18 mouse cellular contexts compared by ENCODE assay signal in the genomic region with DNA sequence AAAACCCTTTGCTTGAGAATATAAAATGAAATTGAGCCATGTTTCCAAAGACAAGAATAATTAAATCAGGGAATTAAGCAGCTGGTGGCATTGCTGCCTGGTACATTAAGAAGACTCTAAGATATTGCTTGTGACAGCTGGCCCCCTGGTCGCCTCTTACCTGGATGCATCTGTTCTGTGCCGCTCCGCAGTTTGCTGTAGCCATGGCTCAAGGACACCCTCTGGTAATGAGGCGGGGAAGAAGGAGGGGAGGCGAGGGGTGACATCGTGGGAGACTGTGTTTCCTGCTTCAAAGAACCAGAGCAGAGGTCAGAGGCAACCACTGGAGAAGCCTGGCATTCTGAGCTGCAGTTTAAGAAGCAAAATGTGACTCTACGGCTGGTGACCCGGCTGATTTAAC.
DNase-seq lines count a peak whose midpoint lies in the region; ATAC-seq lines count a peak whose summit lies in the region.
"Had no signal": no experiment of that assay in that cellular context is flagged by ENCODE, and none has a peak within 500 bp of the region (broad histone marks: within the 10 kb centered on the region; RNA-seq: fewer than 3 reads in every experiment).

No protein-coding gene starts in this region.

- H3K36me3 ChIP-seq in hindbrain, embryonic 11.5 days (ENCODE audit: control insufficient read depth, insufficient read depth, low read length), result no peaks in the 10 kb centered on the region
- H3K36me3 ChIP-seq in hindbrain, embryonic 12.5 days, result no peaks in the 10 kb centered on the region
- no peaks in the 10 kb centered on the region for H3K36me3 ChIP-seq in midbrain, embryonic 13.5 days
- H3K36me3 ChIP-seq in midbrain, embryonic 10.5 days, result no peaks in the 10 kb centered on the region
- H3K36me3 ChIP-seq in hindbrain, embryonic 14.5 days (replicated peaks; ENCODE audit: control insufficient read depth, insufficient read depth), result no peaks in the 10 kb centered on the region
- H3K36me3 ChIP-seq: embryonic facial prominence, embryonic 10.5 days; forebrain, embryonic 15.5 days; heart, embryonic 13.5 days; neural tube, embryonic 12.5 days had no signal

- H3K9ac ChIP-seq in hindbrain, embryonic 11.5 days (ENCODE audit: low read depth, low read length), result no peak overlapping the region
- H3K9ac ChIP-seq in hindbrain, embryonic 12.5 days, result no peak overlapping the region
- H3K9ac ChIP-seq in midbrain, embryonic 13.5 days (replicated peaks), result no peak overlapping the region
- H3K9ac ChIP-seq in hindbrain, embryonic 14.5 days, result no peak overlapping the region
- H3K9ac ChIP-seq: forebrain, embryonic 15.5 days; heart, embryonic 13.5 days; neural tube, embryonic 12.5 days had no signal

- H3K9me3 ChIP-seq in hindbrain, embryonic 11.5 days (ENCODE audit: control insufficient read depth, low read length), result no peaks in the 10 kb centered on the region
- no peaks in the 10 kb centered on the region for H3K9me3 ChIP-seq in hindbrain, embryonic 12.5 days (replicated peaks)
- no peaks in the 10 kb centered on the region for H3K9me3 ChIP-seq in midbrain, embryonic 13.5 days
- H3K9me3 ChIP-seq in midbrain, embryonic 10.5 days (replicated peaks), result no peaks in the 10 kb centered on the region
- H3K9me3 ChIP-seq in hindbrain, embryonic 14.5 days (ENCODE audit: control insufficient read depth, low read length), result no peaks in the 10 kb centered on the region
- H3K9me3 ChIP-seq: embryonic facial prominence, embryonic 10.5 days; forebrain, embryonic 15.5 days; neural tube, embryonic 12.5 days had no signal

- no peaks in the 10 kb centered on the region for H3K4me1 ChIP-seq in hindbrain, embryonic 11.5 days (replicated peaks; ENCODE audit: control insufficient read depth, insufficient read depth, low read length)
- H3K4me1 ChIP-seq in hindbrain, embryonic 12.5 days, result no peaks in the 10 kb centered on the region; the same call in 1 of the 2 replicates
- H3K4me1 ChIP-seq in midbrain, embryonic 13.5 days (replicated peaks), result 0 out of 2 replicates have a peak, but pooled peaks cover 2% of the 10 kb centered on the region
- no peaks in the 10 kb centered on the region for H3K4me1 ChIP-seq in midbrain, embryonic 10.5 days
- peaks cover 3% of the 10 kb centered on the region; the same call in 1 of the 2 replicates for H3K4me1 ChIP-seq in hindbrain, embryonic 14.5 days (replicated peaks; ENCODE audit: control insufficient read depth, insufficient read depth, low read length)
- H3K4me1 ChIP-seq: embryonic facial prominence, embryonic 10.5 days; neural tube, embryonic 12.5 days had no signal

- no peak for ATAC-seq in hindbrain, embryonic 11.5 days (ENCODE audit: low FRiP score)
- ATAC-seq in hindbrain, embryonic 12.5 days (ENCODE audit: low FRiP score), result no peak
- ATAC-seq in midbrain, embryonic 13.5 days, result 0 out of 2 replicates have a peak, but pooled peaks have one; percentile 43
- ATAC-seq in hindbrain, embryonic 14.5 days (ENCODE audit: low FRiP score), result no peak
- ATAC-seq: forebrain, embryonic 15.5 days; intestine, embryonic 16.5 days had no signal

- H3K27me3 ChIP-seq in hindbrain, embryonic 11.5 days (ENCODE audit: control insufficient read depth, insufficient read depth, low read length), result peaks cover 2% of the 10 kb centered on the region; the same call in 1 of the 2 replicates
- peaks cover 16% of the 10 kb centered on the region; the same call in 1 of the 2 replicates for H3K27me3 ChIP-seq in hindbrain, embryonic 12.5 days
- peaks cover 48% of the 10 kb centered on the region for H3K27me3 ChIP-seq in midbrain, embryonic 13.5 days
- peaks cover 93% of the 10 kb centered on the region for H3K27me3 ChIP-seq in midbrain, embryonic 10.5 days (ENCODE audit: low read depth, poor library complexity, severe bottlenecking)
- H3K27me3 ChIP-seq in hindbrain, embryonic 14.5 days (ENCODE audit: control insufficient read depth, insufficient read depth, low read length), result peaks cover 35% of the 10 kb centered on the region
- H3K27me3 ChIP-seq: forebrain, embryonic 15.5 days; neural tube, embryonic 12.5 days had no signal

- no peak overlapping the region for H3K4me2 ChIP-seq in hindbrain, embryonic 11.5 days (replicated peaks; ENCODE audit: low read depth, low read length)
- H3K4me2 ChIP-seq in hindbrain, embryonic 12.5 days (replicated peaks), result no peak overlapping the region
- no peak overlapping the region for H3K4me2 ChIP-seq in midbrain, embryonic 13.5 days (replicated peaks)
- H3K4me2 ChIP-seq in hindbrain, embryonic 14.5 days (replicated peaks), result no peak overlapping the region
- H3K4me2 ChIP-seq: forebrain, embryonic 15.5 days; heart, embryonic 13.5 days; neural tube, embryonic 12.5 days had no signal

- no peak overlapping the region for H3K27ac ChIP-seq in hindbrain, embryonic 11.5 days (ENCODE audit: low read depth, low read length)
- H3K27ac ChIP-seq in hindbrain, embryonic 12.5 days, result no peak overlapping the region
- H3K27ac ChIP-seq in midbrain, embryonic 13.5 days, result no peak overlapping the region
- H3K27ac ChIP-seq in midbrain, embryonic 10.5 days (replicated peaks), result no peak overlapping the region
- H3K27ac ChIP-seq in hindbrain, embryonic 14.5 days, result peak overlapping the region; percentile 38; the same call in 1 of the 2 replicates
- H3K27ac ChIP-seq: embryonic facial prominence, embryonic 10.5 days; forebrain, embryonic 15.5 days; heart, embryonic 13.5 days; macrophage; neural tube, embryonic 12.5 days had no signal

- WGBS in hindbrain, embryonic 11.5 days, result 43% methylated on average over 8 of the region's 8 CpGs
- WGBS in hindbrain, embryonic 12.5 days, result 48% methylated on average over 8 of the region's 8 CpGs
- 36% methylated on average over 8 of the region's 8 CpGs for WGBS in midbrain, embryonic 13.5 days
- 50% methylated on average over 8 of the region's 8 CpGs for WGBS in midbrain, embryonic 10.5 days
- 40% methylated on average over 8 of the region's 8 CpGs for WGBS in hindbrain, embryonic 14.5 days

- peak; percentile 2 for DNase-seq in hindbrain, embryonic 11.5 days (ENCODE audit: low spot score)
- DNase-seq in midbrain, embryonic 10.5 days (ENCODE audit: low spot score), result no peak
- DNase-seq in hindbrain, embryonic 14.5 days (ENCODE audit: low spot score), result no peak
- peak; percentile 52 for DNase-seq in retina, postnatal 1 day
- DNase-seq in cerebellum, adult 11-12 months, result no peak
- DNase-seq: heart, postnatal 36 days; layer of hippocampus, postnatal 36 days; lung, adult 2 months; thymus, postnatal 4 days had no signal

- H3K4me3 ChIP-seq in hindbrain, embryonic 11.5 days (ENCODE audit: low read depth, low read length), result no peak overlapping the region
- H3K4me3 ChIP-seq in hindbrain, embryonic 12.5 days, result no peak overlapping the region
- H3K4me3 ChIP-seq in midbrain, embryonic 13.5 days (replicated peaks), result no peak overlapping the region
- H3K4me3 ChIP-seq in midbrain, embryonic 10.5 days, result no peak overlapping the region
- H3K4me3 ChIP-seq in hindbrain, embryonic 14.5 days (replicated peaks; ENCODE audit: low read length), result no peak overlapping the region
- H3K4me3 ChIP-seq: embryonic facial prominence, embryonic 10.5 days; erythroblast, embryonic 14.5 days; forebrain, embryonic 15.5 days; heart, embryonic 13.5 days; neural tube, embryonic 12.5 days had no signal

Comparison
In these comparisons a context has a peak if more than half of its experiments do, and no peak if none do; other contexts are left out.
1. DNase-seq: peak in hindbrain, embryonic 11.5 days (single experiment) and retina, postnatal 1 day (single experiment); none in midbrain, embryonic 10.5 days (single experiment), hindbrain, embryonic 14.5 days (single experiment) and cerebellum, adult 11-12 months (single experiment).